Mouse (Mus musculus) spleen, adult 2 months (tissue): ENCODE measurements around the gene Spata31d1d. TPM values are rescaled to one million over a fixed set of nuclear protein-coding genes. Genes with fewer than 3 reads are reported as not detected.

ENCODE experiments used
- DNase-seq, 2 experiments: peaks; one replicate each; pipeline versions ENCODE4 v3.0.0 to v3.0.0-alpha.2; 2012 to 2021; ENCODE audit warnings: low spot score in 2 of 2, low read depth in 1 of 2
- H3K27ac ChIP-seq: fragments of 200-500 bp; 2 replicates; pipeline ENCODE4 v1.5.1; 2012; ENCODE audit warnings: low read length, inconsistent platforms; ENCODE audit not compliant: insufficient read depth
- H3K27me3 ChIP-seq: fragments of 200-500 bp; 2 replicates; pipeline ENCODE4 v1.6.1; 2012; ENCODE audit warnings: mild to moderate bottlenecking, moderate library complexity, low read length, inconsistent platforms; ENCODE audit not compliant: control insufficient read depth, insufficient read depth
- H3K36me3 ChIP-seq: fragments of 200-500 bp; 2 replicates; pipeline ENCODE4 v1.6.1; 2012; ENCODE audit warnings: mild to moderate bottlenecking, low read length, inconsistent platforms; ENCODE audit not compliant: control insufficient read depth, insufficient read depth
- H3K4me1 ChIP-seq: fragments of 200-500 bp; 2 replicates; pipeline ENCODE4 v1.6.1; 2011; ENCODE audit warnings: inconsistent platforms; ENCODE audit not compliant: control insufficient read depth, insufficient read depth, insufficient read length
- H3K4me3 ChIP-seq: fragments of 200-500 bp; 2 replicates; pipeline ENCODE4 v1.5.1; 2011; ENCODE audit warnings: mild to moderate bottlenecking, inconsistent platforms; ENCODE audit not compliant: insufficient read depth, insufficient read length; ENCODE audit errors: extremely low read depth
- CTCF ChIP-seq: fragments of 200-500 bp; IDR thresholded peaks from 2 replicates; pipeline ENCODE4 v1.5.1; 2011; ENCODE audit warnings: mild to moderate bottlenecking, inconsistent platforms; ENCODE audit not compliant: insufficient read depth, insufficient read length, insufficient replicate concordance; ENCODE audit errors: extremely low read depth
- POLR2A ChIP-seq: fragments of 200-500 bp; IDR thresholded peaks from 2 replicates; pipeline ENCODE4 v1.6.1; 2011; ENCODE audit warnings: low read depth, low read length, inconsistent platforms
- WGBS: fragments of 180-500 bp; shearing (Covaris S2); methylation state at CpG from one replicate; pipeline ENCODE4 v1.1.7; 2018; 5-methylcytosine and 5-hydroxymethylcytosine counted together
- polyA plus RNA-seq: library from polyadenylated mRNA; depleted of rRNA; stranded (reverse); fragments of >200 nt; gene quantifications from 2 replicates; pipeline ENCODE4 v1.2.3, GENCODE M21; 2012

Gene Spata31d1d
- polyA plus RNA-seq, 1 experiment: not detected

DNA sequence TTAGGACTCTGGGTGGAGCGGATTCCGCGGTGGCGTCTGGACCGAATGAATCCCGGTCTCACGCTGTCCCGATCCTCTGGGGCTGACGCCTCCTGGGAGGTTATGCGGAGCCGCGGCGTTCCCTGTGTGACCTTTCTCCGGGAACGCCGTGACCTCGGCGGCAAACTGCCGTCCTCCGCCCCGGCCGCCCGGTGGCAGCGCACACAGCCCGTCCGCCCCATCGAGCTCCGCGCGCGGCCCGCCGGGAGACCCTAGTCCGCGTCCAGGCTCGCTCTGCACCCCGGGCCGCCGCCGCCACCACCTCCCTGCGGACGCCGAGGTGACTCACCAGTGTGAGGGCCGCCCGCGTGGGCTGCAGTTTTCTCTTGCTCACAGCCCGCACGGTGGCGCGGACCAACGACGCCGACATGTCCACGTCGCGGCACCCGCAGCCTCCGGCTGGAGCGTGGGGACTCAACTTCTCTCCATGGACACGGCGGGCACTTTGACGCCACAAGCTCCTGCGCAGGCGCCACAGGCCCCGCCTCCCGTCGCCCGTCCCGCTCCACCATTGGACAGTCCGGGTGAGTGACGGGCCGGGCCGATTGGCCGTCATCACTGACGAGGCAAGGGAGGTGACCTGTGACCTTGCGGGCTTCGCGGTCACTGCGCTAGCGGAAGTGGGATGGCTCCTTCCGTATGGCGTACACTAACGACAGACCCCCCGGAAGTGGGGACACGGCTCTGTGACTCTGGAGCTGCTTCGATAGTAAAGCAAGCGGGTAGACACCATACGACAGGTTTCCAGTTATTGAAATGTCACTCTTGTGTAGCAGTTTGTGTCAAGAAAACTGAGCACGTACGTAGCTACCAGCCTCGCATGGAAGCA lies 38.0 kb upstream of the Spata31d1d start, which contains the start of gene Isca1:
TSS of gene Isca1 (minus strand) at position 515 of the 868 bp plus-strand sequence.
- Histone ChIP-seq H3K4me3 (peak within 1 kb of the TSS; percentile 72), H3K27ac (peak within 1 kb of the TSS; percentile 96), H3K4me1 (peaks cover 6% of the 10 kb centered on the region; the same call in 1 of the 2 replicates), H3K36me3 (peaks cover 5% of the 10 kb centered on the region), H3K27me3 (no peaks in the 10 kb centered on the region)
- no peak for TF ChIP-seq CTCF
- peak; percentile 40 for TF ChIP-seq POLR2A
- DNase-seq: peak; percentile 95 to 98
- under 1% methylated on average over 91 of the region's 91 CpGs for WGBS

DNA sequence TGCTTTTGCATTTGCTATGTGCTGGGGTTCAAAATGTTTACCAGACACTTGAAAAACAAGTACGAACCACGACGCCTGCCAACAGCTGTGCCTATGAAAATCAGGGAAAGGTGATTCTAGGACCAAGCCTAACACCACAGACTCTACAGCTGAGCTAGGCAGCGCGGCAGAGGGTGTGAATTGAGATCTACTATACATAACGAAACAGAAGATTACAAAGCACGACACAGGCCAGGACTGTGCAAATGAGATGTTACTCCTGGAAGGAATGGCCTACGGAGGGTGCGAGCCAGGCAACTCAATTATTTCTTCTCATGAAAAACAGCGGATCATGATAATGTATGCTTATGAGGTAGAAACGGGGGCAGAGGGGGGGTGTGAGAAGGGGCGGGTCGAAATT lies 37.0 kb upstream of the Spata31d1d start:
- H3K27ac ChIP-seq: no peak overlapping the region
- peaks cover 6% of the 10 kb centered on the region; the same call in 1 of the 2 replicates for H3K4me1 ChIP-seq
- 0 out of 2 replicates have a peak overlapping the region, but pooled peaks have one; percentile 20 for H3K4me3 ChIP-seq
- peaks cover 3% of the 10 kb centered on the region for H3K36me3 ChIP-seq
- DNase-seq: no peak
- TF ChIP-seq POLR2A (no peak), CTCF (no peak)
- WGBS: 45% methylated on average over 13 of the region's 13 CpGs
- no peaks in the 10 kb centered on the region for H3K27me3 ChIP-seq

DNA sequence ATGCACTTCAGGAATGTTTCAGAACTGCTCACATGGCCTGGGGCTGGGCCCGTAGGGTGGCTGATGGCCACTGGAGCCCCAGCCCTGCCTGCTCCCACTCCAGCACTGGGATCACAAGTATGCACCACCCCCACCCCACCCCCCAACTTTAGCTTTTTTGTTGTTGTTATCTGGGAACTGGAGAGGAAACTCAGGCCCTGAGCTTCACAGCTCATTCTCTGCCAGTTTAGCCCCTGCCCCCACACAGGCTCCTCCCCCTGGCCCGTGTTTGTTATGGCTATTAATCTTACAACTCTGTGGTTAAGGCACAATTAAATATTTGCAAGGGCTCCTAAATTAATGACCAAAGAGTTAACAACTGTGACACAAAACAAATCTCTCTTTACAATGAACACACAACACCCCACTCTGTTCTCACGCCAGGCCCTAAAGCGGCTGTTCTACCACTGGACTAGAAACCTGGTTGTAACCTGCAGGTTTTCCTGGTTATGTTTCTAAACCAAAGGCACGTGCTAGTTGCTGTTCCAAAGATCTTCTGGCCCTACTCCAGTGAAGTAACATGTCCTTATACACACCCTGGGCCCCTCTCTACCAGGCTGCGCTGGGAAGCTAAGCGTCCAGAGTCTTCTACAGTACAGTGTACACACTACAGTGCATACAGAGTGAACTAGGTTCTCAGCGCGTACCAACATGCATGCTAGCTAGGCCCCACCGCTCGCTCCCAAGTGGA lies 35.4 kb upstream of the Spata31d1d start:
- H3K4me3 ChIP-seq: no peak overlapping the region
- H3K27ac ChIP-seq: no peak overlapping the region
- H3K4me1 ChIP-seq: peaks cover 6% of the 10 kb centered on the region; the same call in 1 of the 2 replicates
- no peak for DNase-seq
- H3K36me3 ChIP-seq: peaks cover 3% of the 10 kb centered on the region
- H3K27me3 ChIP-seq: no peaks in the 10 kb centered on the region
- 80% methylated on average over 11 of the region's 11 CpGs for WGBS
- TF ChIP-seq POLR2A (no peak), CTCF (no peak)

DNA sequence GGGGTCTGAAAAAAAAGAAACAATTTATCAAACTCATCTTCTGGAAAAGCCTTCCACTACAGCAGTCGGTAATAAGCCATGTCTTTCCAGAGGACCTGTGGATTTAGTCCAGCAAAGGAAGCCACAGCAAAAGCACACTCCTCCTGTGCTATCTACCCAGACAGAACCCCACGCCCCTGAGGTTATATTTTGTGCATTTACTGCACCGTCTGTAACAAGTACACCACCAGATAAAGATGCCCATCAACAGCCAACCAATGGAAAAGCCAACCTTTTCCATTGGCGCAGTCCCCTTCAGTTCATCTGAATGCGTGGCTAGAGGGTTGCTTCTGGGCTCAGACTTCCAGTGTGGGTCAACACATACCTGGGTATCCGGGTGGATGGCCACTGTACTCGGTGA lies 31.2 kb upstream of the Spata31d1d start:
- no peak for DNase-seq
- Histone ChIP-seq H3K36me3 (peaks cover 10% of the 10 kb centered on the region), H3K27ac (no peak overlapping the region), H3K27me3 (no peaks in the 10 kb centered on the region), H3K4me3 (no peak overlapping the region), H3K4me1 (no peaks in the 10 kb centered on the region)
- 89% methylated on average over 7 of the region's 7 CpGs for WGBS
- no peak for TF ChIP-seq CTCF
- TF ChIP-seq POLR2A: no peak

DNA sequence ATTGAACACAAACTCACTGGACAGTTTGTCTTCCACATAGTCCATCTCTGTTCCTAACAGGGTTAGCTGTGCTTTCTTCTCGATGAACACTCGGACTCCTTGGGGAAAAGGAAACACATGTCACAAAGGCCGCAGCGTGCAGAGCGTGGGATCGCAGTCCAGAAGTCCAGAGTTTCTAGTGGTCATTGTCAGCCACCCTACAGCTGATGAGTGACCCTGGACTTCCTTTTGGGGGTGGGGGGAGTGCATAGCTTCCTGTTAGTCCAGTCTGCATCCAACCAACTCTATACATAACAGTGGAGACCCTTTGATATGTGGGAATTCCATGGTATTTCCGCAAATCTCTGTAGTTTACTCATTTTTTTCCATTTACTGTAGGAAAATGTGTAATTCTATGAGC lies 25.4 kb upstream of the Spata31d1d start:
- 92% methylated on average over 7 of the region's 7 CpGs for WGBS
- no peaks in the 10 kb centered on the region for H3K4me1 ChIP-seq
- H3K36me3 ChIP-seq: peaks cover 21% of the 10 kb centered on the region
- no peak overlapping the region for H3K4me3 ChIP-seq
- H3K27ac ChIP-seq: no peak overlapping the region
- no peak for DNase-seq
- no peaks in the 10 kb centered on the region for H3K27me3 ChIP-seq
- TF ChIP-seq POLR2A (no peak), CTCF (no peak)

DNA sequence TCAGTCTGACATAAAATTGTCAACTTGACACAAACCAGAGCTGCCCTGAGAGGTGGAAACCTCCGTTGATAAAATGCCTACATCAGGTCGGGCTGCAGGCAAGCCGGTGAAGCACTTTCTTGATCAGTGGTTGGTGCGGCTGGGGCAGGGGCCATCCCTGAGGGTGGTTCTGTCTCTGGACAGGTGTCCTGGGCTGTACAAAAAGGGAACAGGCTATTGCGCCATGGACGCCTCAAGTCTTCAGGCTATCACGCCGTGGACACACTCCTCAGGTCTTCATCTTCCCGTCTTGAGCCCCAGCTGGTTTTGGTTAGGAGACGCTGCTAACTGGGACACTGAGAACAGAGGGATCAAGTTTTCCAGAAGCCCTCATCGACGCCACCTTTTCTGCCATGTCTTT lies 18.8 kb upstream of the Spata31d1d start:
- no peak for DNase-seq
- Histone ChIP-seq H3K27ac (no peak overlapping the region), H3K4me1 (no peaks in the 10 kb centered on the region), H3K4me3 (no peak overlapping the region), H3K27me3 (no peaks in the 10 kb centered on the region), H3K36me3 (peaks cover 6% of the 10 kb centered on the region)
- 86% methylated on average over 12 of the region's 12 CpGs for WGBS
- TF ChIP-seq CTCF: no peak
